Mouse (Mus musculus) myocyte (in vitro differentiated cells): ENCODE measurements around the gene Pparg.

Experiments
- CEBPB ChIP-seq: IDR thresholded peaks from 2 replicates; pipeline ENCODE4 v1.6.1; 2011; ENCODE audit warnings: mild to moderate bottlenecking, moderate library complexity; ENCODE audit not compliant: poor library complexity, insufficient read depth, severe bottlenecking
- E2F4 ChIP-seq: IDR thresholded peaks from one replicate; pipeline ENCODE4 v1.6.1; 2011; ENCODE audit warnings: mild to moderate bottlenecking, control low read depth, moderate library complexity; ENCODE audit not compliant: insufficient read depth
- POLR2A ChIP-seq: IDR thresholded peaks from one replicate; pipeline ENCODE4 v1.6.1; 2011; ENCODE audit warnings: low read depth, mild to moderate bottlenecking, control low read depth, moderate library complexity; ENCODE audit not compliant: insufficient read length
- POLR2AphosphoS2 ChIP-seq: IDR thresholded peaks from one replicate; pipeline ENCODE4 v1.6.1; 2011; ENCODE audit warnings: low read depth, control low read depth; ENCODE audit not compliant: insufficient read length

- TF ChIP-seq POLR2A: no peak
- TF ChIP-seq CEBPB: no peak
- TF ChIP-seq E2F4: no peak
- TF ChIP-seq POLR2AphosphoS2: no peak
Observed at GRCm38 (mm10) chr6:115536169-115536568, 175.4 kb downstream of the Pparg start.
